Mouse (Mus musculus): ENCODE measurements around the gene Antxr1.

DNA sequence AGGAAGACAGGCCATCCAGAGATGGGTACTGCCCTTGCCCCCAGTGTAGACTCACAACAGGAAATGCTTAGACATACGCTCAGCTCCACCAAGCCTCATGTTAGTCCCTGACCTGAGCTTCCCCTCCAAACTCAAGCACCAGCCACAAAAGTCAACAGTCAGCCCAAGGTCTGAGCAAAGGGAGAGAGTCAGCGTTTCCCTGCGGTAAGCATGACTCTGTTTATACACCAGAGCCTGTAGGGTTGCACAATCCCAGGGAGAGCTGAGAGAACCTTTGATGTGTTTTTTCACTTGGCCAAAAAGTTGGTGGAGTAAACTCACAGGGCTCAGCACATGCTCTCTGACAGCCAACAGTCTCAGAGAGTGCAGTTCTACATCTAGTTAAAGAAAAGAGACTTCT, 145.9 kb downstream of the Antxr1 start:
- TF ChIP-seq CTCF (IDR thresholded peaks at IDR 0.05; ENCODE audit: borderline replicate concordance, insufficient read depth, low read depth, low read length) (no peak), POLR2A (IDR thresholded peaks at IDR 0.05; ENCODE audit: borderline replicate concordance, insufficient read depth, low read length) (no peak)

Measured in cerebellum, adult 2 months (tissue).